Mouse (Mus musculus) heart, postnatal 0 days (tissue): ENCODE measurements at regions not wholly inside any gene's neighbourhood (a gene's known extent, or its start where the extent isn't known, plus 50 kb on each side); places are given as distances from the start of the nearest gene placed in this dataset.
A peak's percentile ranks its signal among the peaks of the same experiment; 100 is the strongest.

Source experiments
- ATAC-seq: fragments of 200-750 bp; cut with Nextera tagmentation; 2 replicates; pipeline ENCODE4 v1.8.0; 2017; ENCODE audit warnings: low read depth, moderate number of reproducible peaks, moderate library complexity; ENCODE audit not compliant: insufficient read depth
- DNase-seq: peaks from one replicate; pipeline ENCODE4 v3.0.0-alpha.2; 2016; ENCODE audit warnings: low spot score
- H3K27ac ChIP-seq: fragments of 300-500 bp; sonication (generic); 2 replicates; pipeline ENCODE4 v1.5.1; 2014; ENCODE audit warnings: low read depth, mild to moderate bottlenecking
- H3K27me3 ChIP-seq: fragments of 300-500 bp; sonication (generic); 2 replicates; pipeline ENCODE4 v1.6.1; 2014; ENCODE audit warnings: low read length, mixed read lengths; ENCODE audit not compliant: control insufficient read depth, insufficient read depth
- H3K36me3 ChIP-seq: fragments of 300-500 bp; sonication (generic); replicated peaks from 2 replicates; pipeline ENCODE4 v1.6.1; 2014; ENCODE audit warnings: low read length, mixed read lengths; ENCODE audit not compliant: control insufficient read depth, insufficient read depth
- H3K4me1 ChIP-seq: fragments of 300-500 bp; sonication (generic); 2 replicates; pipeline ENCODE4 v1.6.1; 2014; ENCODE audit warnings: antibody characterized with exemption; ENCODE audit not compliant: control insufficient read depth, insufficient read depth
- H3K4me2 ChIP-seq: fragments of 300-500 bp; sonication (generic); 2 replicates; pipeline ENCODE4 v1.6.1; 2014; ENCODE audit warnings: low read depth, mild to moderate bottlenecking, low read length, moderate library complexity
- H3K4me3 ChIP-seq: fragments of 300-500 bp; sonication (generic); 2 replicates; pipeline ENCODE4 v1.5.1; 2014; ENCODE audit warnings: low read depth, low read length
- H3K9ac ChIP-seq: fragments of 300-500 bp; sonication (generic); replicated peaks from 2 replicates; pipeline ENCODE4 v1.6.1; 2014; ENCODE audit warnings: low read depth, low read length, mixed read lengths
- H3K9me3 ChIP-seq: fragments of 300-500 bp; sonication (generic); replicated peaks from 2 replicates; pipeline ENCODE4 v1.6.1; 2016; ENCODE audit warnings: low read length; ENCODE audit not compliant: control insufficient read depth
- CTCF ChIP-seq: IDR thresholded peaks from 2 replicates; pipeline ENCODE4 v1.5.1; 2016; ENCODE audit warnings: antibody characterized with exemption, control low read depth, low read depth
- EP300 ChIP-seq: IDR thresholded peaks from 2 replicates; pipeline ENCODE4 v1.6.1; 2016; ENCODE audit warnings: antibody characterized with exemption, low read depth
- WGBS: fragments of 180-500 bp; shearing (Covaris S2); extraction: QIAGEN DNeasy Blood & Tissue Kit; methylation state at CpG from one replicate; pipeline ENCODE4 v1.1.7; 2014; 5-methylcytosine and 5-hydroxymethylcytosine counted together

DNA sequence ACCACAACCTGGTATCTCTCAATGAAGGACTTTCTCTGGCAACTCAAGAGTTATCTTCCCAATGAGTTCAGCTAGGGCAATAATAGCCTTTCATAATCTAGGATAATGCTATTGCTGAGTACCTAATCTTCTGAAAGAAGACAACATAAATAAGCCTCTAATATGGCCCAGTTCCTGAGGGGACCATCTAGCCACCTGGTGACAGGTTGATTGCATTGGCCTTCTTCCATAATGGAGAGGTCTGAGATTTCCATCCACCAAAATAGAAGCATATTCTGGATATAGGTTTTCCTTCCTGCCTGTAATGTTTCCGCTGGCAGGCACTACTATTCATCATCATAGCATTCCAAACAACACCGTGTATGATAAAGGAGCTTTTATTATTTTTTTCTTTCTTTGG is 1694.2 kb upstream of the Gm6569 start:
- no peak overlapping the region for H3K4me2 ChIP-seq
- TF ChIP-seq EP300, result no peak
- no peak for TF ChIP-seq CTCF
- no peak for ATAC-seq
- H3K9me3 ChIP-seq, result no peaks in the 10 kb centered on the region
- 62% methylated on average over 2 of the region's 2 CpGs for WGBS
- no peak overlapping the region for H3K4me3 ChIP-seq
- H3K4me1 ChIP-seq, result no peaks in the 10 kb centered on the region
- H3K9ac ChIP-seq, result no peak overlapping the region
- no peaks in the 10 kb centered on the region for H3K36me3 ChIP-seq
- no peak overlapping the region for H3K27ac ChIP-seq
- no peak for DNase-seq
- H3K27me3 ChIP-seq, result no peaks in the 10 kb centered on the region

DNA sequence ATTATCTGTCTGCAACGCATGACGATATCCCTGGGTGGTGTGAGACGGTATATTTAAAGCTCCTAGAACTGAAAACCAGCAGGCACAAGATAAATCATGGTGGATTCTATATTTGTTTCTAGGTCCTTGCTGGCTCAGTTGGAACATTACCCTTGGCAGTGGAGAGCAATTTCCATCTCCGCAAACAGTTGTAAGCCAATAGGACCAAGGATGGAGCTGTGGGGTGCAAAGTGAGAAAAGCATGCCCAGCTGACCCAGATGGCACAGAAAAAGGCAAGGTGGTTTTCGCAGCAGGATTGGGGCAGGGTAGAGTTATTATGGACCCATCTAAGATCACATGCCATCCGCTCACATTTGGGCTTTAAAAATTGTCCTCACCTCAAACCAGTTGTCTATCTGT is 1683.8 kb upstream of the Gm6569 start:
- no peak for DNase-seq
- no peak overlapping the region for H3K4me3 ChIP-seq
- no peak for TF ChIP-seq EP300

DNA sequence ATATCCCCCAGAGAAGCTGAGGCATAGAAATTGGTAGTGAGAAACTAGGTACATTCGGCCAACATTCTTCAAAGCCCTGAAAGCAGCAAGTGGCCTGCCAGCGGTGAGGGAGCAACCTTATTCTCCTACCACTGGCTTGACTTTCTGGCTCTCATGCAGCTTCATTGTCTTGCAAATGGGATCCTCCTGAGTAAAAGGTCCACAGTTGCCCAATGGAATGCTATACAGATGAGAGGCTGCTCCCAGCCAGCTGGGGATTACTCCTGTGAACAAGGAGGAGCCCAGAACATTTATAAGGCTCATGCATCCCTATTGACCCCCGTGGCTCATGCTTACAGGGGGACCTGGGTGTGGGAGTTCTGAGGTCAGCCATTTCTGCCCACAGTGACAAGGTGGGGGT is 1675.9 kb upstream of the Gm6569 start:
- Histone ChIP-seq H3K4me2 (no peak overlapping the region), H3K9ac (no peak overlapping the region), H3K36me3 (no peaks in the 10 kb centered on the region), H3K4me3 (no peak overlapping the region), H3K27me3 (no peaks in the 10 kb centered on the region), H3K4me1 (no peaks in the 10 kb centered on the region), H3K27ac (no peak overlapping the region), H3K9me3 (no peaks in the 10 kb centered on the region)
- no peak for TF ChIP-seq EP300
- TF ChIP-seq CTCF, result no peak
- no peak for DNase-seq
- WGBS, result 47% methylated on average over 3 of the region's 3 CpGs
- no peak for ATAC-seq

More for the DNA sequence above, 1683.8 kb upstream of the Gm6569 start:
- no peak overlapping the region for H3K27ac ChIP-seq
- H3K4me1 ChIP-seq, result no peaks in the 10 kb centered on the region
- no peaks in the 10 kb centered on the region for H3K9me3 ChIP-seq
- ATAC-seq, result no peak
- no peaks in the 10 kb centered on the region for H3K27me3 ChIP-seq
- no peak overlapping the region for H3K4me2 ChIP-seq
- no peaks in the 10 kb centered on the region for H3K36me3 ChIP-seq
- WGBS, result 82% methylated on average over 6 of the region's 6 CpGs
- H3K9ac ChIP-seq, result no peak overlapping the region

DNA sequence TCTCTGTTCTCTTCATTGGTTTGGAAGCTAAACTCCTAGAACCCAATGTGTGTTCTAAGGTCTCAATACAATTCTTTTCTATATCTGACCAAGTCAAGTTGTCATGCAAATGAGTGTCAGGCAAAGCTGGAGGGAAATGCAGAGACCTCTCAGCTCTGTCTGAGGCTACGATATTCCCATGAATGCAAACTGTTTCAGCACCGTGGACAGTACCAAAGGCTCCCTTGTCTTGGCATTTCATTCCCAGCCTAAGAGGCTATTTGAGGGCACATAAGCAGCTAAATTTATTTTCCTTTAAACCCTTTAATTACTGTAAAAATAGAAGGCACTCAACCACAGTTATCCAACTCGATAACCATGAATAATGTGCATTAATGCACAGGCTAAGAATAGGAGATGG is 1633.5 kb upstream of the Gm6569 start:
- peak; percentile 25 for DNase-seq
- H3K4me2 ChIP-seq, result no peak overlapping the region
- H3K36me3 ChIP-seq, result no peaks in the 10 kb centered on the region
- TF ChIP-seq CTCF, result no peak
- no peak for TF ChIP-seq EP300
- H3K9me3 ChIP-seq, result no peaks in the 10 kb centered on the region
- no peaks in the 10 kb centered on the region for H3K27me3 ChIP-seq
- H3K9ac ChIP-seq, result no peak overlapping the region
- no peaks in the 10 kb centered on the region for H3K4me1 ChIP-seq
- no peak for ATAC-seq
- WGBS, result 28% methylated on average over 3 of the region's 3 CpGs
- H3K4me3 ChIP-seq, result no peak overlapping the region
- H3K27ac ChIP-seq, result no peak overlapping the region

DNA sequence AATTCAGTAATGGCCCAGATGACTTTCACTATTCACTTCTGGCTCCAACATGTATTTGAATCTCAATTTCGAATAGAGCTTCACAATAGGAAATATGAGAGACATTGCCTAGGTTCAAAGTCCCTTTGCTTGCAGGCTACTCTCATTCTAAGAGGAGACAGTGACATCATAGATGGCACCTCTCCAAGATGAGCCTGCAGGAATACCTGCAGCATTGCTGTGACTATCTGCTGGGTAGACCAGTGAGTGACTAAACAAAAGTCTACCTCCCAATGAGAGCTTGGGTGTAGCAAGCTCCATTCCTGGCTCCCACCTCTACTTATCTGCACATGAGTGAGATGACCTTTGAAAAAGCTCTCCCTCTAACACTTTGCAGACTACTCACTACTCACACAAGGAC is 1632.6 kb upstream of the Gm6569 start:
- DNase-seq, result no peak

DNA sequence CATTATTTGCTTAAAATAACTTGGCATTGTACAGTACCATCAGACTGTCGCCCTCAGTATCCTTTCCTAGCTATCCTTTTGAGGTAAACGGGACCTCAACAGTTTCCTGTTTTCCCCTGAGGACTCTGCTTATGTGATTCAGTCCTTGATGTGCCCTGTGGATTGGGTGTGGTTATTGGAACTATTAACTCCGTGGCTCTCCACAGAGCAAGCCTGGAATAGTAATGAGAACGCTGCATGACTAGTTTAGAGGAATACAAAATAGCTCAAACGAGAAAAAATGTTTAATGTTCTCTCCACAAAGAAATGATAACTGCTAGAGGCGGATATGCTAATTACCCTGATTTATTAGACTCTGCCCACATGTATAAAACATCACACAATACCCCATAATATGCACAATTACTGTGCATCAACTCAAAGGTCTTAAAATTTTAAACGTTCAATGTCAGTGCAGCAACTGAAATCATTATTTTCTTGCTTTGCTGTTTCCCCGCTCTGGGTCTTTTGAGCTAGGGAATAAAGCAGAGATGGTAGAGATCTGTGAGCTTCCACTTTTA is 1629.0 kb upstream of the Gm6569 start:
- no peak overlapping the region for H3K9ac ChIP-seq
- WGBS, result 58% methylated on average over 8 of the region's 8 CpGs
- no peaks in the 10 kb centered on the region for H3K4me1 ChIP-seq
- H3K27me3 ChIP-seq, result no peaks in the 10 kb centered on the region
- no peaks in the 10 kb centered on the region for H3K36me3 ChIP-seq
- no peak overlapping the region for H3K27ac ChIP-seq
- ATAC-seq (no peak), DNase-seq (no peak)
- H3K9me3 ChIP-seq, result no peaks in the 10 kb centered on the region
- no peak overlapping the region for H3K4me2 ChIP-seq
- H3K4me3 ChIP-seq, result no peak overlapping the region
- TF ChIP-seq CTCF, result no peak
- TF ChIP-seq EP300, result no peak

More for the DNA sequence above, 1632.6 kb upstream of the Gm6569 start:
- TF ChIP-seq EP300, result no peak
- TF ChIP-seq CTCF, result no peak
- Histone ChIP-seq H3K4me3 (no peak overlapping the region), H3K27ac (no peak overlapping the region), H3K4me2 (no peak overlapping the region), H3K9ac (no peak overlapping the region), H3K27me3 (no peaks in the 10 kb centered on the region), H3K36me3 (no peaks in the 10 kb centered on the region), H3K9me3 (no peaks in the 10 kb centered on the region), H3K4me1 (no peaks in the 10 kb centered on the region)
- WGBS, result 21% methylated on average over 1 of the region's 1 CpGs
- no peak for ATAC-seq
